Mouse (Mus musculus) layer of hippocampus, adult 9-10 months (tissue): ENCODE measurements at regions not wholly inside any gene's neighbourhood (a gene's known extent, or its start where the extent isn't known, plus 50 kb on each side); places are given as distances from the start of the nearest gene placed in this dataset.

Source experiments
- DNase-seq: peaks from one replicate; pipeline ENCODE4 v3.0.0; 2022; ENCODE audit warnings: low spot score

DNA sequence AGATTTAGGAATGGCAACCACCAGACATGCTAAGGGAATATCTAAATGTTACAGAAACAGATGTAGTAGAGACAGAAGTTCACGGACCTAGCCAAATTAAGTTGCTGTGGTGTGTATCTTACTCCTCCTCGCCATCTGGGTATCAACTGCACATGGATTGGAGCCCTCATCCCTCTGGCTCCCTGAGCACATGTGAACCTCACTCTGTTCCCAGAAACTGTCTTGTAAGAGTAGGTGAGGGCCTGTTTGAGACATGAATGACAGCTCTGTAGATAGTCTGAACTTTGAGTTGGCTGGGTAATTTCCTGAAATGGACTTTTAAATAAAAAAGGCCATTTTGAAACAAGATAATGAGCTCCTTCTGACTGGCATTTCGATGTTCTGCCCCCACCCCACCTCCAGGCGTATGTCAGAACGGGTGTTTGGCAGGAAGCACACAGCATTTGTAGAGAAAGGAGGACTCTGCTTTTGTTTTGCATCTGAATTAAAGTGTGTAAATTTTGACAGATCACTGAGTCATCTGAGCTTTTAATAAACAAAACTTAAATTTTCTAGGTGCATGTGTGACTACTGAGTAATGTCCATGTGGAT, 196.9 kb upstream of the Cep126 start:
- peak; percentile 51 for DNase-seq

DNA sequence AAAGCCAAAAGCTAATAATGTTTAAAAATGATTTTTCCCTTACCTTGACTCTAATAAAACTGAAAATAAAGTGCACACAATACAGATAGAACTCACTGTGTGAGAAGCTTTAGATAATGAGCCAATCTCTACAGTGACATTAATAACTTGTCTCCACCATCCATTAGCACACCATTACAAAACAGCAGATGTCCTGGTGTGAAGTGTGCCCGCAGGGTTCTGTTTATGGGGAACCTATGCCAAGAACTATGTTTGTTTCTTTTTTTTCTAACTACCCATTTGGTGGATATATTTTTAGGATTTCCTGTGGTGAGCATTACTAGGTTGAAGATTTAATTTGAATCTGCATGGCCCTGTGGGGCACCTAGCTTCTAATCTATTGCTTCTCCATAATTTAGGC, 203.3 kb upstream of the Trpc6 start:
- DNase-seq, result peak; percentile 36

DNA sequence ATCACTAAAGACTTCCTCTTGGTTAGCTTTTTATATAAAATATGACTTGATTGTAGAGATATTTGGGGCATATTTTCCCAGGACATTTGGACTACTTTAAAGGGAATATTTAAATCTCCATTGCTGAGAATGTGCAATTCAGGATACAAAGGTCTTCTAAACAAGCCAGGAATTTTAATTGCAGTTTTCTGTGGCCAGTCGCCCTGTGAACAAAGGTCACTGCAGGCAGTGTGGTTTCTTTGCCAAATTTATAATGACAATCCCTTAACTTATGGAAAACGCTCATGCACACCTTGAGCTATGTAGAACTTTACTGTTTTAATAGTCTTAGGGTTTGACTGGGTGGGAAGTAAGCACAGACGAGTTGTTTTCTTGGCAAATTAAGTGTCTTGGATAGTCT, 192.9 kb upstream of the Trpc6 start:
- no peak for DNase-seq
